Mouse (Mus musculus) brain, embryonic 14.5 days (tissue): ENCODE results near the gene Slc25a38.
A peak's percentile ranks its signal among the peaks of the same experiment; 100 is the strongest.

Source experiments
- CTCF ChIP-seq: fragments of 200-500 bp; IDR thresholded peaks from 2 replicates; pipeline ENCODE4 v1.5.1; 2012; ENCODE audit warnings: inconsistent platforms, mild to moderate bottlenecking, moderate library complexity, borderline replicate concordance; ENCODE audit not compliant: insufficient read depth, insufficient read length; ENCODE audit errors: extremely low read depth
- POLR2A ChIP-seq: fragments of 200-500 bp; IDR thresholded peaks from 2 replicates; pipeline ENCODE4 v1.6.1; 2012; ENCODE audit warnings: mild to moderate bottlenecking, inconsistent platforms, borderline replicate concordance; ENCODE audit not compliant: poor library complexity, insufficient read depth, insufficient read length, severe bottlenecking; ENCODE audit errors: extremely low read depth

DNA sequence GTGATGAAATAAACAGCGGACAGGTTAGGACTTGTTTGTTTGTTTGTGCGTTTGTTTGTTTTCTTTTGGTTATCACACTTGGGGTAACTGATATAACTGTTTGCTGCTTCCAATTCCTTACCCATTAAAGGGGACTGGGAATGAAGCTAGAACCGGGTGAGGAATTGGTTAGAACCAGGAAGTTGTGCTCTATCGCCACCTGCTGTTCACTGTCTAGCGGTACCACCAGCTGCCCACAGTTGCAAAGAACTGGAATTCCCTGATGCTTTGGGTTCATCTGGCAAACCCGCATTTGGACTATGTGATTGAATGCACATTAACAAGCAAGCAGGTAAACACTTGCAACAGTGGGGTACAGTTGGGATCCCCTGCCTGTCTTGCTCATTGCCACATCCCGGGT, 11.5 kb upstream of the Slc25a38 start:
- TF ChIP-seq CTCF (peak; percentile 81), POLR2A (no peak)
